Mouse (Mus musculus) midbrain, embryonic 15.5 days (tissue): ENCODE data around the gene Rusc2. TPM values are rescaled to one million over a fixed set of nuclear protein-coding genes. Genes with fewer than 3 reads are reported as not detected.

Experiments
- ATAC-seq: fragments of 200-750 bp; cut with Nextera tagmentation; replicated peaks from 2 replicates; pipeline ENCODE4 v1.8.0; 2017; ENCODE audit warnings: moderate TSS enrichment
- H3K27ac ChIP-seq: fragments of 300-500 bp; sonication (generic); 2 replicates; pipeline ENCODE4 v1.5.1; 2015; ENCODE audit warnings: mild to moderate bottlenecking, inconsistent platforms
- H3K27me3 ChIP-seq: fragments of 300-500 bp; sonication (generic); replicated peaks from 2 replicates; pipeline ENCODE4 v1.6.1; 2015; ENCODE audit warnings: inconsistent platforms
- H3K36me3 ChIP-seq: fragments of 300-500 bp; sonication (generic); replicated peaks from 2 replicates; pipeline ENCODE4 v1.6.1; 2015; ENCODE audit warnings: inconsistent platforms
- H3K4me1 ChIP-seq: fragments of 300-500 bp; sonication (generic); 2 replicates; pipeline ENCODE4 v1.6.1; 2015; ENCODE audit warnings: inconsistent platforms
- H3K4me2 ChIP-seq: fragments of 300-500 bp; sonication (generic); 2 replicates; pipeline ENCODE4 v1.6.1; 2015; ENCODE audit warnings: inconsistent platforms, mild to moderate bottlenecking, moderate library complexity
- H3K4me3 ChIP-seq: fragments of 300-500 bp; sonication (generic); 2 replicates; pipeline ENCODE4 v1.5.1; 2015; ENCODE audit warnings: mild to moderate bottlenecking, inconsistent platforms
- H3K9ac ChIP-seq: fragments of 300-500 bp; sonication (generic); 2 replicates; pipeline ENCODE4 v1.6.1; 2015; ENCODE audit warnings: mild to moderate bottlenecking, inconsistent platforms
- H3K9me3 ChIP-seq: fragments of 300-500 bp; sonication (generic); 2 replicates; pipeline ENCODE4 v1.6.1; 2016; ENCODE audit warnings: inconsistent platforms
- WGBS: fragments of 180-500 bp; shearing (Covaris S2); methylation state at CpG from one replicate; pipeline ENCODE4 v1.1.7; 2015; ENCODE audit warnings: mixed read lengths; 5-methylcytosine and 5-hydroxymethylcytosine counted together
- polyA plus RNA-seq: library from polyadenylated mRNA; unstranded; fragments of >200 nt; fragmentation: Nextera tagmentation; extraction: Ambion mirVana; gene quantifications from 2 replicates; pipeline ENCODE4 v1.2.1, GENCODE M21; 2015

Rusc2 gene
- polyA plus RNA-seq, 1 experiment from 2014 or later, result 107 TPM

DNA sequence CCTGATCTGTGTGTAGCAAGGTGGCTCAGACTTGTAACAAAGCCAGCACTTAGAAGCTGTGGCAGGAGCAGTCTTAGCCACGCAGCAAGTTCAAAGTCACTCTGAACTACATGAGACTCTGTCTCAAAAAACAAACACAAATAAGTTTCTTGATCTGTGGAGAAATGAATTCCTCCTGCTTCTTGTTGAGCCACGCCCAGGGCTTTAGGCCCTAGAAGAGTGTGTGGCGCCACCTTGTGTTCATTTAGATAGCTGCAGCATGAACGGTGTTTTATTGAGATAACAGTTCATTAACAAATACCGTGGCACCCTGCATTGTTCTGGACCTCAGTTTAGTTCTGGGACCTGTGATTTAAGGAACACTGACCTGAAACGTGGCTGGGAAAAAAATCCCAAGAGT lies 38.5 kb downstream of the Rusc2 start:
- Histone ChIP-seq H3K27ac (no peak overlapping the region), H3K9ac (no peak overlapping the region), H3K4me2 (no peak overlapping the region), H3K4me3 (no peak overlapping the region), H3K9me3 (no peaks in the 10 kb centered on the region), H3K4me1 (no peaks in the 10 kb centered on the region), H3K36me3 (peaks cover 57% of the 10 kb centered on the region), H3K27me3 (peaks cover 22% of the 10 kb centered on the region)
- WGBS, result 4% methylated on average over 6 of the region's 6 CpGs
- ATAC-seq, result no peak

DNA sequence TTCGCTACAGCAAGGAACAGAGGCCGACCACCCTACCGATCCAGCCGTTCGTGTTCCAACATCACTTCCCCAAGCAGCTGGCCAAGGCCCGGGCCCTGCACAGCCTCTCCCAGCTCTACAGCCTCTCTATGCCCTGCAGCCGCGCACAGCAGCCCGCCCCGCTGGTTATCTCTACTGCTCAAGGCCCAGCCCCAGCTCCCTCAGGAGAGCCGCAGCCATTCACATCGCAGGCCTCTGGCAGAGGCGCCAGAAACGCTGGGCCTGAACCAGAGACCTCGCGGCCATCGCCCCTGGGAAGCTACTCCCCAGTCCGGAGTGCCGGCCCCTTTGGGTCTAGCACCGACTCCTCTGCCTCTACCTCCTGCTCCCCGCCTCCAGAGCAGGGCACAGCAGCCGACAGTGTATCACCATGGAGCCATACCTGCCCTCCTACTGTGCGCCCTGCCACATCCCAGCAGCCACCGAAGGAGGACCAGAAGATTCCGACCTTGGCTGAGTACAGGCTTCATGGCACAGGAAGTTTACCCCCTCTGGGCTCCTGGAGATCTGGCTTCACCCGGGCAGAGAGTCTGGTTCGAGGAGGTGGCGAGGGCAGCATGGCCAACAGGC lies 40.0 kb downstream of the Rusc2 start:
- Histone ChIP-seq H3K27ac (no peak overlapping the region), H3K9me3 (no peaks in the 10 kb centered on the region), H3K4me2 (no peak overlapping the region), H3K4me1 (no peaks in the 10 kb centered on the region), H3K27me3 (peaks cover 27% of the 10 kb centered on the region), H3K9ac (no peak overlapping the region), H3K4me3 (no peak overlapping the region), H3K36me3 (peaks cover 58% of the 10 kb centered on the region)
- ATAC-seq, result no peak
- 80% methylated on average over 28 of the region's 28 CpGs for WGBS

DNA sequence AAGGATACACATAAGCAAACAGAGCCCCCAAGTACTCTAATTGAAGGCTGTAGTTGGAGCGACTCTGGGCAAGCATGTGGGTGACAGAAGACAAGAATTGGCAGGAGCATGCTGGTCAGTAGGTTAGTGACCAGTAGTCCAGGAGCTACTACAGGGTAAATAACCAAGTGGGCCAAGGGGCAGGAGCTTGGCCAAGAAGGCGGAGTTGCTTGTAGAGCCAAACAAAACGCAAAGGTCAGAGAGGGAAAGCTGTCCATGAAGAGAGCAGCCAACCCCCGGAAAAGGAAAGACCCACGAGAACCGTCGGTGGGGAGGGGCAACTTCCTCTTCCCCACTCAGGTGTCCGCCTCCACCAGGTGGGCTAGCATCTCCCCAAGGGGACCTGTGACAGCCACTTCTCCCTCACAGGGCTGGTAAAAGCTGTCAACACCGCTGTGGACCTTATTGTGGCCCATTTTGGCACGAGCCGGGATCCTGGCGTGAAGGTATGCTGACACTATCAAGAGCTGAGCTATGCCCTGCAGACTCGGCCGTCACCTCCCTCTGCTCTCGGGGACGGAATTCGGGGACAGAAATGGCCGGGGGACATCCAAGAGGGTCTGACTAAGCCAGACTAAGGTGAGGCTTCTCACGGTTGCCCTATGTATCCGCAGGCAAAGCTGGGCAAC lies 41.6 kb downstream of the Rusc2 start:
- H3K9ac ChIP-seq, result no peak overlapping the region
- ATAC-seq, result no peak
- H3K4me2 ChIP-seq, result no peak overlapping the region
- peaks cover 7% of the 10 kb centered on the region; the same call in 1 of the 2 replicates for H3K4me1 ChIP-seq
- no peak overlapping the region for H3K27ac ChIP-seq
- no peaks in the 10 kb centered on the region for H3K9me3 ChIP-seq
- WGBS, result 90% methylated on average over 20 of the region's 20 CpGs
- H3K4me3 ChIP-seq, result no peak overlapping the region
- H3K27me3 ChIP-seq, result peaks cover 27% of the 10 kb centered on the region
- H3K36me3 ChIP-seq, result peaks cover 51% of the 10 kb centered on the region

DNA sequence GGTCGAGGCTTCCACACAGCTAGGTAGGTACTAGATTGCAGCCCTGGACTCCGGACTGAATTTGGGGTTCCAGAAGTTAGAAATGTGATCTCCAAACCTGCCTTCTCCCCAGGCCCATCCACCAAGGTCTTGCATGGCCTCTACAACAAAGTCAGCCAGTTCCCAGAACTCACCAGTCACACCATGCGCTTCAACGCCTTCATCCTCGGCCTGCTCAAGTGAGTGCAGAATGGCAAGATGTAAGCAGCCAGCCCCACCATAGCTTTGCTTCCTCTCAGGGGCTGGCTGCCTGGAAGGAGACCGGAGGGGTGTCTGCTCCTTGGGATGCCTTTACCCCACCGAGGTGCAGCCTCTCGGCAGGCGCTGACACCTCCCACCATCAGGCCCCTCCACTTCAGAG lies 42.3 kb downstream of the Rusc2 start:
- Histone ChIP-seq H3K4me1 (peaks cover 14% of the 10 kb centered on the region), H3K36me3 (peaks cover 51% of the 10 kb centered on the region), H3K9me3 (no peaks in the 10 kb centered on the region), H3K4me3 (no peak overlapping the region), H3K27ac (no peak overlapping the region), H3K9ac (no peak overlapping the region), H3K27me3 (peaks cover 27% of the 10 kb centered on the region), H3K4me2 (no peak overlapping the region)
- WGBS, result 84% methylated on average over 9 of the region's 9 CpGs
- no peak for ATAC-seq

DNA sequence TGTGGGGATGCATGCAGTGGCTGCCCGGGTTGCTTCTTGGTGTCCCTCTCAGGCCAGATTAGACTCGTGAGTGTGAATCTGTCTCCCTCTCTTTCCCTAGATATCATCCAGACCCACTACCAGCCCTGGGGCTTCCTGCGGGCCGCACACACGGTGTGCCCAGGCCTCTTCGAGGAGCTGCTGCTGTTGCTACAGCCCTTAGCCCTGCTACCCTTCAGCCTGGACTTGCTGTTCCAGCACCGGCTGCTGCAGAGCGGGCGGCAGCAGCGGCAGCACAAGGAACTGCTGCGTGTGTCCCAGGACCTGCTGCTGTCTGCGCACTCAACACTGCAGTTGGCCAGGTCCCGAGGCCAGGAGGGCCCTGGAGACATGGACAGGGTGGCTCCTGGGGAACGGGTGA lies 43.4 kb downstream of the Rusc2 start:
- H3K36me3 ChIP-seq, result peaks cover 51% of the 10 kb centered on the region
- H3K4me1 ChIP-seq, result peaks cover 14% of the 10 kb centered on the region
- no peaks in the 10 kb centered on the region for H3K9me3 ChIP-seq
- peaks cover 27% of the 10 kb centered on the region for H3K27me3 ChIP-seq
- H3K27ac ChIP-seq, result no peak overlapping the region
- WGBS, result 20% methylated on average over 14 of the region's 14 CpGs
- ATAC-seq, result no peak
- H3K9ac ChIP-seq, result no peak overlapping the region
- H3K4me3 ChIP-seq, result no peak overlapping the region
- no peak overlapping the region for H3K4me2 ChIP-seq

DNA sequence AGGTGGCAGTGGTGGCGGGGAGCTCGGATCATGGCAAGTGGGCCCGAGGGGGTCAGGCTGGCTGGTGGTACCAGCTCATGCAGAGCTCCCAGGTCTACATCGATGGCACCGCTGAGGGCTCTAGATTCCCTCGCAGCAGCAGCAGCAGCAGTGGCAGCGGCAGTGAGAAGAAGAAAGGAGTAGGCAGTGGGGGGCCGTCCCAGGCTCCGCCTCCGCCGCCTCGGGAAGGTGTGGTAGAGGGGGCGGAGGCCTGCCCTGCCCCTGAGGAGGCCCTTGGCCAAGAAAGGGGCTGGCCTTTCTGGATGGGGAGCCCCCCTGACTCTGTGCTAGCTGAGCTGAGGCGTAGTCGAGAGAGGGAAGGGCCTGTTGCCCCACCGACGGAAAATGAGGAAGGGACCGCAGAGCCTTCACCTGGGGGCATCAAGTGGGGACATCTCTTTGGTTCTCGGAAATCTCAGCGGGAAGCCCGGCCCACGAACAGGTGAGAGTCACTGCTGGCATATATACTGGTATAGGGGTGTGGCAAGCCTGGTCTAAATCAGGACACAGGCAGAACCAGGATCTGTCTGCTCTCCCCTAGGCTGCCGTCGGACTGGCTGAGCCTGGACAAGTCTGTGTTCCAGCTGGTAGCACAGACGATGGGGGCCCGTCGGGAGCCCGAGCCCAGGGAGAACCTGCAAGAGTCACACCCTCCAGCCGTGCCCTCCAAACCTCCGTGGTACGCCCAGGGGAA lies 44.0 kb downstream of the Rusc2 start:
- Histone ChIP-seq H3K9ac (no peak overlapping the region), H3K27ac (no peak overlapping the region), H3K4me2 (no peak overlapping the region), H3K4me3 (no peak overlapping the region), H3K4me1 (peaks cover 14% of the 10 kb centered on the region), H3K9me3 (no peaks in the 10 kb centered on the region), H3K36me3 (peaks cover 51% of the 10 kb centered on the region), H3K27me3 (peaks cover 27% of the 10 kb centered on the region)
- no peak for ATAC-seq
- WGBS, result 24% methylated on average over 30 of the region's 31 CpGs

DNA sequence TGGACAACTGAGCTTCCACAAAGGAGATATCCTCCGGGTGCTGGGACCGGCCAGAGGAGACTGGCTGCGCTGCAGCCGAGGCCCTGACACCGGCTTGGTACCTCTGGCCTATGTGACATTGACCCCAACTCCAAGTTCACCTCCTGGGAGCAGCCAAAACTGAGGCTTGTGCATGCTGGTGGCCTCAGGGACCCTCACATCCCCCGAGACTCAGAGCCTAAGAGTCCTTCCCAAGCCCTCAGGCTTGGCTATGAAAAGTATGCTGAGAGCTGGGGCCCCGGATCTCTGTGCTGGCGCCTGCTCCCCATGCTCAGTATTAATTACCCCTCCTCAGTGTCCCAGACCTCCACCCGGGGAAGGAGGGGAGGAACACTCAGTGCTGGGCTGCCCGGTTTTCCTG lies 44.7 kb downstream of the Rusc2 start:
- no peak overlapping the region for H3K9ac ChIP-seq
- no peak for ATAC-seq
- H3K27me3 ChIP-seq, result peaks cover 27% of the 10 kb centered on the region

DNA sequence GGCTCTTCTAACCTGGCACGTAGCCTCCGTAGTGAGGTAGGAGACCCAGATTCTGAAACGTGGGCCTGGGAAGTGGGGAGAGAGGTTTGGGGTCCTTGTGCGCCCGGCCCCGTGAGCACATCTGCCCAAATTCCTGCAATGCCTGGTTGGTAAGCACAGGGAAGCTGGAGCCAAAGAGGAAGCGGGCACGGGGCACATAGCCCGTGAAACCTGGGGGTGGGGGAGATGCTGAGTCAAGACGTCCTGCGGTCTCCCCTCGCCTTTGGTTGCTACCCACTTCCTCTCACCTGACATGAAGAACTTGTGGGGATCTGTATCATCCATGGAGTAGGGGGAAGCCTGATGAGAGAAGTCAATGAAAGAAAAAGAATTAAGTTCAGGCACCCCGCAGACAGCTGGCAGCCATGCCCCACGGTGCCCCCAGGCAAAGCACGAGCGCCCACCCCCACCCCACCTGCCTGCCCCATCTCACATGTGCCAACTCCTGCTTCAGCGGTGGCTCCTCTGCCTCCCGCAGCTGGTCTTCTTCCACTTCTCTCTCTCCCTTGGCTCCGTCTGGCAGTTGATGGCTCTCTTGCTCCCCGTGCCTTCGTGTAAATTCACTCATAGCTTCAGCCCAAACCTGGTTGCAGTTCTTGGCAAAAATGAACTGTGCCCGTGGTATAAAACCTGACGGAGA lies 45.9 kb downstream of the Rusc2 start:
- Histone ChIP-seq H3K27me3 (peaks cover 27% of the 10 kb centered on the region), H3K9ac (no peak overlapping the region), H3K36me3 (peaks cover 40% of the 10 kb centered on the region), H3K4me3 (no peak overlapping the region), H3K9me3 (no peaks in the 10 kb centered on the region), H3K27ac (no peak overlapping the region), H3K4me2 (no peak overlapping the region), H3K4me1 (peaks cover 14% of the 10 kb centered on the region)
- WGBS, result 18% methylated on average over 23 of the region's 23 CpGs
- no peak for ATAC-seq

More for the DNA sequence above, 44.7 kb downstream of the Rusc2 start:
- no peak overlapping the region for H3K27ac ChIP-seq
- H3K4me3 ChIP-seq, result no peak overlapping the region
- peaks cover 14% of the 10 kb centered on the region for H3K4me1 ChIP-seq
- no peaks in the 10 kb centered on the region for H3K9me3 ChIP-seq
- H3K36me3 ChIP-seq, result peaks cover 51% of the 10 kb centered on the region
- H3K4me2 ChIP-seq, result no peak overlapping the region
- 50% methylated on average over 10 of the region's 10 CpGs for WGBS

DNA sequence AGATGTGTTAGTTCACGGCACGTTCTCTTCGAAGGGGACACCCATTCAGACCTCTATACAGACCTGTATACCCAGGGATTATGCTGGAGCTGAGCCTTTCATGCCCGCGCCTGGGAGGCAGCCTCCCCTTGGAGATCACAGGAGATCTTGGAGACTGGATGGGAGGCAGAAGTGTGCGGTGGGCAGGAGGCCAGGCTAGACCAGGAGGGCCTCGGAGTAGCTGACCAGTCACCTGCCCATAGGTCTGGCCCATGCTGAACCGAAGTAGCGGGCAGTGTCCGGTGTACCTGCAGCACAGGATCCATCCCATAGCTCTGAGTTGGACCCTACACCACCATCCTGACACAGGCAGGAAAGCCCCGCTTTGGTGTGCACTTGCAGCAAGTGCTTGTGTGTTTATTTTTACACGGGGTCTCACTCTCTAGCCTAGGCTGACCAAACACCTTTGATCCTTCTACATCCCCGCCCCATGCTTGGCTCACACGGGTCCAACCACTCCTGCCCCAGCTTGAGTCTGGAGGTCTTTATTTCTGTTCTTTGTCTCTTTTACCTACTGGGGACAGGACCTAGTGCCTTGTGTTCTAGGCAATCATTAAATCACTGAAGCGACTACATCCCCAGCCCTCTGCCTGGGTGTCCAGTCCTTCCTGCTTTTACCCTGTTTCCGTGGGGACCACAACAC lies 46.5 kb downstream of the Rusc2 start:
- 21% methylated on average over 16 of the region's 16 CpGs for WGBS
- no peak overlapping the region for H3K4me3 ChIP-seq
- H3K36me3 ChIP-seq, result peaks cover 34% of the 10 kb centered on the region
- H3K4me2 ChIP-seq, result peak overlapping the region; percentile 9; the same call in 1 of the 2 replicates
- ATAC-seq, result peak; percentile 8; the same call in 1 of the 2 replicates
- peak overlapping the region; percentile 8; the same call in 1 of the 2 replicates for H3K9ac ChIP-seq
- peak overlapping the region; percentile 34 for H3K27ac ChIP-seq
- H3K9me3 ChIP-seq, result no peaks in the 10 kb centered on the region
- H3K4me1 ChIP-seq, result peaks cover 14% of the 10 kb centered on the region
- H3K27me3 ChIP-seq, result peaks cover 24% of the 10 kb centered on the region

DNA sequence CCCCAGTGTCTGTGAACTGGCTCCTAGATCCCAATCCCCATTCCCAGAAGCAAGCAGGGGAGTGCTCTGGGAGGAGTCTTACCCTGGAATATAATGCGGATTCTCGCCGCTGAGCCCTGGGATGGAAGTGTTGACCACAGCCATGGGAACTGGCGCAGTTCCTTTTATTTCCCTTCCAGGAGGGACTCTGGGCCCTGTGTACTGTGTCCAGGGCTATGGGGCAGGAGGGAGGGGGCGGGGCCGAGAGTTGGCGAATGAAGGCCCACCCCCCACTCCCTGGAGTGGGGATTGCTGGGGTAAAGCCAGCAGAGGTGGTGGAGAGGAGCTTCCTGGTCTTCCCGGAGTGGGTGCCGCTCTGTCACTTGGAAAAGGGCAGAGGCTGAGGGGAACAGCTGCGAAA lies 47.2 kb downstream of the Rusc2 start, which contains the start of gene Fam166b:
Gene Fam166b, minus strand, starts transcription at position 189 of the 400 bp plus-strand sequence.
- ATAC-seq, result peak; percentile 15; the same call in 1 of the 2 replicates
- WGBS, result 6% methylated on average over 10 of the region's 10 CpGs
- peaks cover 18% of the 10 kb centered on the region for H3K27me3 ChIP-seq
- H3K4me3 ChIP-seq, result no peak within 1 kb of the TSS
- no peaks in the 10 kb centered on the region for H3K9me3 ChIP-seq
- peaks cover 27% of the 10 kb centered on the region for H3K36me3 ChIP-seq
- peaks cover 14% of the 10 kb centered on the region for H3K4me1 ChIP-seq
- H3K4me2 ChIP-seq, result peak within 1 kb of the TSS; percentile 9; the same call in 1 of the 2 replicates
- peak within 1 kb of the TSS; percentile 34 for H3K27ac ChIP-seq
- peak within 1 kb of the TSS; percentile 8; the same call in 1 of the 2 replicates for H3K9ac ChIP-seq

DNA sequence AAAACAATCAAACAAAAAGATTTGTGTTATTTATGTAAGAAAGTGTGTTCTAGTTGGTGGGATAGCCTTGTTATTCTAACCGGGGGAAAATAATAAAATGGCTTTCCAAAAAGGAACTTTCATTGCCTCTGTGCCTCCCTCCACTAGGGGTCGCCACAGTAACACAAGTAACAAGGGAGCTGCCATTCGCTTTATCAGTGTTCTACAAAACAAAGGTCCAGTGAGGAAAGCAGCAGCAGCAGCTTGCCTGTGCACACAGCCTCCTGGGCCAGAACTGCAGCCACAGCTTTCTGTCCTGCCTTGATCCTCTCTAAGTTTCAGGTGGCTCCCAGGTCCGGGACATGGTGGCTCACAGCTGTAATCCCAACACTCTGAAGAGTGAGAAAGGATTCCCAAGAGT lies 49.9 kb downstream of the Rusc2 start:
- ATAC-seq, result peak; percentile 63
- peak overlapping the region; percentile 80 for H3K27ac ChIP-seq
- no peaks in the 10 kb centered on the region for H3K36me3 ChIP-seq
- 1% methylated on average over 4 of the region's 4 CpGs for WGBS
- H3K27me3 ChIP-seq, result no peaks in the 10 kb centered on the region
- H3K9ac ChIP-seq, result no peak overlapping the region
- H3K4me3 ChIP-seq, result no peak overlapping the region
- peaks cover 14% of the 10 kb centered on the region for H3K4me1 ChIP-seq
- 0 out of 2 replicates have a peak overlapping the region, but pooled peaks have one; percentile 19 for H3K4me2 ChIP-seq
- no peaks in the 10 kb centered on the region for H3K9me3 ChIP-seq
